ENCODE assay signal across 18 mouse cellular contexts in genomic region chr17:34010156-34010555, GRCm38 (mm10).
"Had no signal": no experiment of that assay in that cellular context is flagged by ENCODE, and none has a peak within 500 bp of the region (broad histone marks: within the 10 kb centered on the region; RNA-seq: fewer than 3 reads in every experiment).

No protein-coding gene starts in this region.

- H3K4me1 ChIP-seq: lung, embryonic 15.5 days; midbrain, embryonic 12.5 days; neural tube, embryonic 12.5 days; stomach, embryonic 15.5 days had no signal

- H3K4me2 ChIP-seq: lung, embryonic 15.5 days; midbrain, embryonic 12.5 days; neural tube, embryonic 12.5 days; stomach, embryonic 15.5 days had no signal

- H3K27ac ChIP-seq: lung, embryonic 15.5 days; macrophage; midbrain, embryonic 12.5 days; neural tube, embryonic 12.5 days; stomach, embryonic 15.5 days; stomach, postnatal 0 days had no signal

- H3K9ac ChIP-seq: liver, postnatal 0 days; lung, embryonic 15.5 days; midbrain, embryonic 12.5 days; neural tube, embryonic 12.5 days; stomach, embryonic 15.5 days had no signal

- H3K9me3 ChIP-seq: lung, embryonic 15.5 days; neural tube, embryonic 12.5 days; stomach, embryonic 15.5 days had no signal

- H3K27me3 ChIP-seq: midbrain, embryonic 12.5 days; neural tube, embryonic 12.5 days; stomach, embryonic 15.5 days had no signal

- H3K36me3 ChIP-seq: lung, embryonic 15.5 days; stomach, embryonic 15.5 days had no signal

- ATAC-seq: liver, postnatal 0 days; lung, postnatal 0 days; midbrain, embryonic 16.5 days had no signal

- DNase-seq: liver, postnatal 0 days; lung, adult 2 months; lung, postnatal 14 days; lung, postnatal 36 days; midbrain, embryonic 14.5 days; right cerebral cortex, postnatal 14 days; thymus, adult 2 months; thymus, postnatal 25 days; thymus, postnatal 4 days had no signal

- H3K4me3 ChIP-seq: lung, embryonic 15.5 days; megakaryocyte, embryonic 14.5 days; midbrain, embryonic 12.5 days; neural tube, embryonic 12.5 days; stomach, embryonic 15.5 days had no signal
